Mouse (Mus musculus): ENCODE data around the gene Taar9.
"Not testable (repeated sequence)": the region's sequence is repeated elsewhere in the genome, so short reads cannot be mapped to it uniquely, and the experiment has no call there.

Gene Taar9

DNA sequence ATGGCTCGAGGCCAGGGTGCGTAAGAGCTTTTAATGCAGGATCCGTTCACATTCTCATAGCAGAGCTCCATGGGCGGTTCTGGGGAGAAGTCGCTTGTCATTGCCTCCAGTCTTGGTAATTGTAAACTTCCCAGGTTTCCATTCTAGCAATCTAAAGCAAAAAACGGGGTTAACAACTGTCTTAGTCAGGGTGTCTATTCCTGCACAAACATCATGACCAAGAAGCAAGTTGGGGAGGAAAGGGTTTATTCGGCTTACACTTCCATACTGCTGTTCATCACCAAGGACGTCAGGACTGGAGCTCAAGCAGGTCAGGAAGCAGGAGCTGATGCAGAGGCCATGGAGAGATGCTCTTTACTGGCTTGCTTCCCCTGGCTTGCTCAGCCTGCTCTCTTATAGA, at the start of gene Taar9:
Gene Taar9 (minus strand): TSS at position 101 of the 400 bp plus-strand sequence.
- DNase-seq: not testable (repeated sequence)

DNA sequence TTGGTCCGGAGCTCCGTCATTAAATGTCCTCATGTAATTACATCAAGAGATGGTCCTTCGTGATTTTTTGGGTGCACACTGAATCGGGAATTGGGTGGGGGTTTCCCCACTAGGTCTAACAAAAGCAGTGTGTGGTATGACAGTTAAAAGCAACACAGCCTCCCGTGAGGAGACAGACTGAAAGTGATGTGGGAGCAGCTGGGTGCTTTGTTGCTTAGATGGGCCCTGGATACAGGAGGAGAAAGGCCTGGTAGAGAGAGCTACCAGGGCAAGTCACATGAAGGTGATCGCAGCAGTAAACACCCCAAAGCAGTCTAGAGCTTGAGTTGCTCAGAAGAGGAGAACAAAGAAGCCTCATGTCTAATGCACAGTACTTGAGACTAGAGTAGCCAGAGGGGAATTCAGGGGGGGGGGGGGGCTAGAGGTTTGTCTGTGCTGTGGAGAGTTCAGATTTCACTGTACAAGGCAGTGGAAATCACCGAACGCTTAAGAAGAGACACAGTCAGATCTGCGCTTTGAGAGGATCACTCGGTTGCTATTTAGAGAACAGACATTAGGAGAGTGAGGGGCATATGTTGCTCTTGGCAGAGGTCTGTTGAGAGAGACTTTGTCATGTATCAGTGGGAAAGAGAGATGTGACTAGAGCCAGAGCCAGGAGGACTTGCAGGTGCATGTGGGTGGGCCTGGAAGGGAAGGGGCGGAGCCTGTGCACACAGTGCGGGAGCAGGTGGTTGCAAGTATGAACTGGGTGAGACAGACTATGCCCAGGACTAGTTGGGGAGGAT, 49.3 kb upstream of the Taar9 start:
- no peak for DNase-seq

DNA sequence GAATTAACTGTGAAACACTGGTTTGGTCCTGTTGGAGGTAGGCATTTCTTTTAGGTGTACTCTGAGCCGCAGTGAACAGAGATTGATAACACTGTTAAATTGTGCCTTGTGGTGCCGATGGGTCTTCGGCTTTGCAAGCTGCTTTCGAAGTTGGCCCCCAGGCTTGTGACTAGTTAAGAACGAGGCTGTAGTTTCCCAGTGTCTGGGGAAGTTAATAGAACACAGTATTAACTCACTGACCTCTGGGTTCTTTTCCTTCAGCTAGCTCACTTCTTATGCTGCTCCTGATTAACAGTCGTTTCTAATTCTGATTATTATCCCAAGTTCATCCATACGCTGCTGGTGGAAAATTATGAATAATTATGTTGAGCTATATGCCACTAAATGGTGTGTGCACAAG, 40.8 kb upstream of the Taar9 start:
- no peak for DNase-seq

DNA sequence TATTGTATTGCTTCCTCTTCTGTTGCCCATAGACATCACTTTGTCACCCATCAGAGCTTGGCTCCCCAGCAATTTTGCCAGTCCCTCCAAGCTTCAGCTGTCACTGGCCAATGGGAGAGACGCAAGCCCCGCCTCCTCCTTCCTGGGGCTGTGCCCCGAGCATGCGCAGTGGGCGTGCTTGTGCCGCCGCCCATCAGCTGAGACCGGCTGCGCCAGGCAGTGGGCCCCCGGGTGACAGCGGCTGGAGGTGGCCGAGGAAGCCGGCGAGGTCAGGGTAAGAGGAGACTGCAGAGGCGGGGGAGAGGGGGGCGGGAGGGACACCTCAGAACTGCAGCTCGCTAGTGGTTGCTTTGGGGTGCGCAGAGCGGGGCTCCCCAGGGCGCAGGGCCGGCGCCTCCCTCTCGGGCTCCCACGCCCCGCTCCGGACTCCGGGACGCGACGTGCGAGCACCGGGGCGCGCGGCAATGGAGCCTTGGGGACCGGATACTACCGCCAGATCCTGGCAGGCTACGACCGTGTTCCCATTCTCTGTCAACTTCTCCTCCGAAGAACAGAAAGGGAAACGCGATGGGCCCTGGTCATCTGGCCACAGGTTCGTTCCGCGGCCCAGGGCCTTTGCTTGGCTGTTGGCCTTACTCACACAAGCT, 39.9 kb upstream of the Taar9 start, which contains the start of gene Stx7:
Gene Stx7 (plus strand): TSS at position 168 of the 647 bp plus-strand sequence.
- DNase-seq: peak; percentile 96

DNA sequence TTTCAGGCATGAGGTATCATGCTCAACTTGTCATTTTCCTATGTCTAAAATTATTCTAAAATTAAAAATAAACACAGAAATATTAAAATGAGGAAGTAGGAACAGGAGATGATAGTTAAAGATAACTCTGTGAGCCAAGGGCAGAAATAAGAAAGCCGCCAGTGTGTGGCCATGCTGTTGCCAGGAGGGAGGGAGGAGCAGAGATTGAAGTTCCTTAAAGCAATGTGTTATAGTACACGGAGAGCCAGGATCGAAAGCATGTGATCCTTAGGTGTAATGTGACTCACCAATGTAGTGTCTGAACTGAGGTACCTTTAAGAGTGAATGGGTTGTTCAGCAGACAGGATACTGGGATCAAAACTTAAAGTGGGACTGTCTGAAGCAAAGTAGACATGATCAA, 33.4 kb upstream of the Taar9 start:
- no peak for DNase-seq

DNA sequence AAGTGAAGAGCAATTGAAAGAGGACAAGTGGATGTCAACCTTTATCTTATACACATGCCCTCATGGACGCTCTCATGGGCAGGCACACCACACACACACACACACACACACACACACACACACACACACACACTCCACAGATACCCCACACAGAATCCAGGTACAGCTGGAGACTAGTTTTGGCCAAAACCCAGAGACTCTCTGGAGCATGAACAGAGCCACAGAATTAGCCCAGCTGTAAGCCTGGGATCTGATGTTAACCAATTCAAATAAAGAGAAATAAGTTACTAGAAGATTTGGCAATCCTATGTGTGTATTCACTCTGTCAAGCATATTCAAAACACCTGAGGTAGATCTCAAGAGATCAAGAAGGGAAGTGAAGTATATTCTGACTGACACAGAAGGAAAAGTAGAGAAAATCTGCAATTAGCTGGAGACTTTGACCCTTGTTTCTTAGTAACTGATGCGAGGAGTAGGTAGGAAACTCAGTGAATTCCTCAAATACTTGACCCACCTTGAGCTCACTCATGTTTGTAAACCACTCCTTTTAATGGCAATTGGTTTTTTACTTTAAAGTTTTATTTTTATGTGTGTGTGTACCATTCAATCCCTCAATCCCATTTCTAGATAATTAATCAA, 29.4 kb upstream of the Taar9 start:
- no peak for DNase-seq

DNA sequence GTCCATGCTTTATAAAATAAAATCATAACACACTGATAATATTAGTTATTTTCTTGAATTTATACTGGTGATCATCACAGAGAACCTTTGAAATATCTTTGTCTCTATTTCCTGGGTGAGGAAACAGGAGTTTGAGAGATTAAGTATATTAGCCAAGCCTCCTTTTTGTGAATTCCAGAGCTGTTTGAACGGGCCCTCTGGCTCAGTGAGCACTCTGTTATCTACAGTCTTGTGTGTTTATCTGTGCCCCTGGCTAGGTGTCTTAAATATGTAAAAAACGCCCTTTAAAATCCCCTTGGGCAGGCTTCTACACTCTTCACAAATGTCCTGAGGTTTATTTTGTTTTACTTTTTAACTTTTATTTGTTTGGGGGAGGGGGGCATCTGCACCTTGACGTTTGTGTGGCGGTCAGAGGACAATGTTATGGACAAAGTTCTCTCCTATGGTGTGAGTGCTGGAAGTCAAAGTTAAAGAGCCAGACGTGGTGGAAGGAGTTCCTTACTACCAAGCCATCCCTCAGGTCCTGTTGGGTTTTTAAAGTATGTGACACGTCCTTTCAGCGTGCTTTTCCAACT, 24.8 kb upstream of the Taar9 start:
- DNase-seq: no peak

DNA sequence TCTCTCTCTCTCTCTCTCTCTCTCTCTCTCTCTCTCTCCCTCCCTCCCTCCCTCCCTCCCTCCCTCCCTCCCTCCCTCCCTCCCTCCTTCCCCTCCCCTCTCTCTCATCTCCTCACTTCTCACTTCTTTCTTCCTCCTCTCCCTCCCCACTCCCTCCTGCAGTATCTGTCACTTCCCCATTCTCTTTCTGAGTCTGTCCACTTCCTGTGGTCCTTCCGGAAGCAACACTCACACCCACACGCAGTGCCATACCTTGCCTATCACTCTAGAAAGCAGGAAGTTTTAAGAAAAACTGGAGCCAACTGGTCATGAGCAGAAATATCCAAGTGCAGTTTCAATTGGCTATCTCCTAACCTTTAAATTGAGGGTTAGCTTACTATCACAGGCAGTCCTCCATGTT, 23.8 kb upstream of the Taar9 start:
- no peak for DNase-seq

DNA sequence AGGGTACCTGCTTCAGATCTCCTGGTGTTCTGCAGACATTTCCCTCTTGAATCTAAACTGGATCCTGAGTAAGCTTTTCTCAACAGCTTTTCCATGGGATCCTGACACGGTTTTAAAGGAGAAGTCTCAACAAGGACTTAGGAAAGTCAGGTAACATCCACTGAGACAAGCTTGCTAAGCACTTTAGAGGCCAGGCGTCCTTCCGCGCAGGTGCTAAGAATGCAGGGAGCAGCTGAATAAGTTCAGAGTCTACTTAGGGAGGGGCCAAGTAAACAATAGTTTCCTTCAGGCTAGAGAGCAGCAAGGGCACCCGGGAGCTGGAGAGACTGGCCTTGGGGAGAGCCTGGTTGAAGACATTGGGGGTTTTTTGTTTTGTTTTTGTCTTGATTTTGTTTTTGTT, 22.9 kb upstream of the Taar9 start:
- peak; percentile 44 for DNase-seq

DNA sequence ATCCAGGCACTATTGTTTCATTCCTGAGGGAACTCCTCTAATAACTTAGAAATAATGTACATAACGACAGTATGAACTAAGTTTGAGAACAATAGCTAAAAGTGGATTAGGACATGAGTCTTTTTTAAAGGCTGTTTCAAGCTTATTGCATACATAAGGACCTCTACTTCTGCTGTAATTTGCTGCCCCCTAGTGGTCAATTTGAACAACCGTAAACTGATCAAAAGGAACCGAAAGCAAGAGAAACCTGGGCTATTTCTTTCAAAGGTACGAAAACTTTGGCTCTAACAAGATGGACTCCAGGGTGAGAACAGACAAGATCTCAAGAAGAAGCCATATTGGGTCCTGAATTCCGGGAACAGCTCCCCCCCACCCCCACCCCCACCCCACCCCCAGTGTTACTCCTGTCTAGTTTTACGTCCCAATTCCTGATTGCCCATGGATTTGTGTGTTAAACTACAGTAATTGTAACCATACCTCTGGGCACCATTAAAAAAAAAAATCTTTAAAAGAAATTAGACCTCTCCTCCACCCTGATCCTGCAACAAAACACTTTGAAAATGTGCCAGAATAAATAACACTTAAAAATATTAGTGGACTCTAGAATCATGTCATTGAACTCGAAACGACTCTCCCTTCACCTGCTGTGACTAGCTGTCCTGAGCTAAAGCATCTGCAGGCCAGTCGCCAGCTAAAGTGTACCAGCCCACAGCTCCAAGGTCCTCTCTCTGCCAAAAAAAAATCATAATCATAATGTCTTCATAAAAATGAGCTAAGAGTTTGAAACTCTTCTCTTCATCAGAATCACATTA, 22.3 kb upstream of the Taar9 start:
- peak; percentile 79 for DNase-seq

DNA sequence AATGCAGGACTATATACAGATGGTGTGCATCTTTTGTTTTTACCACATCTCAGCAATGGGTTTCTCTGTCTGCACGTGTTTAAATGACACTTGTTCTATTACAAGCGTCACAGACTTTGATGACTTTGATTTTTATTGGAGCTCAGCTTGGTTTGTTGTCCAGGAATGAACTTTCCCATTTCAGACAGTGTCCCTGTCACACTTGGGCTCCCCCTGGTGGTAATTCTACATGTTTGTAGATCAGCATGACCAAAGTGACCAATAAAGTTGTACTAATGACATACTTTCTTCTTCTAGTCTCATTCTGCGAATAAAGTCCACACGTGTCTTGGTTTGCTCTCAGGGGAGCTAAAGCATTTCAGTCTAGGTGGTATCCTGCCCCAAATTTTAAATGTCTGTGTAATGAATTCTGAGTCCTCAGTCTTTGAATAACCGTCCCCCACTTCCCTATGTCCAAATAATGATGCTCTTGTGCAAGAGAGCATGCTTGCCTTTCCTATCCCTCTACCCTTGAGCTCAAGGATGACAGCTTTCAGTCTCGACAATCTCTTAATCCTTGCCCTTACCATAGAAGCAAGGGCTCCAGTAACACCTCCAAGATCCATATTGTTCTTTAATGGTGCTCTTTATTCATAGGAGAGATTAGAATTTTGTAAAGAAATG, 1.9 kb upstream of the Taar9 start:
- peak; percentile 71 for DNase-seq

DNA sequence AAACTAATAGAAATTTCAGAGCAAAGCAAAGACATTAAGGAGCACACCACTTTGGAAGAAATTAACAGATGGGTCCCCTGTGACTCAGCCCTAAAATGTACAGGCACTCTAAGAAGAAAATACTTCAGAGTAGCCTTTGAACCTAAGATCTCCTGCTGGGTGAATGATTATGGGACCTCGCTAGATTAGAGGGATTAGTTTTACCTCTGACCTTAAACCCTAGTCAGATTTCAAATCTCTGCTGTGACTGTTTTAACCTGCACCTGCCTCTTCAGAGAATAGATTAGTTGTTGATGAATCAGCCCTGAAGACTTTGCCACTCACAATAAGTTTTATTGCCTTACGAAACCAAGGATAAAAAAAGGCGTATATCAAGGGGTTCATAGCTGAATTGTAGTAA, 1.1 kb downstream of the Taar9 start:
- DNase-seq: no peak

DNA sequence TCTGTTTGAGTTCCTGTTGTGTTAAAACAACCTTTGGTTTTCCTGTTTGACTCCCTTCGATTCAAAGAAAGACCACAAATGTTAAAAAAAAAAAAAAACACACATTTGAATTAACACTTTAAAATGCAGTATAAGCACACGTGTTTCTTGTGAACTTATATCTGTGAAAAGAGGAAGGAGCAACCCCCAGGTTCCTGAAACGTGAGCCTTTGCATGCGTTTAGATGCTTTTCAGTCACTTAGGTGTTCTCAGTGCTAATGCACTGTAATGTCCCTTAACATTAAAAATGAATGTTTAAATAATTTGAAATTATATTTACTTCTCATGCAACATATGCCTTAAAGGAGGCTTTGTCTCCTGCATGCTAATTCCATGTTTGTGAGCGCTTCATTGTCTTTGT, 1.6 kb downstream of the Taar9 start:
- no peak for DNase-seq

DNA sequence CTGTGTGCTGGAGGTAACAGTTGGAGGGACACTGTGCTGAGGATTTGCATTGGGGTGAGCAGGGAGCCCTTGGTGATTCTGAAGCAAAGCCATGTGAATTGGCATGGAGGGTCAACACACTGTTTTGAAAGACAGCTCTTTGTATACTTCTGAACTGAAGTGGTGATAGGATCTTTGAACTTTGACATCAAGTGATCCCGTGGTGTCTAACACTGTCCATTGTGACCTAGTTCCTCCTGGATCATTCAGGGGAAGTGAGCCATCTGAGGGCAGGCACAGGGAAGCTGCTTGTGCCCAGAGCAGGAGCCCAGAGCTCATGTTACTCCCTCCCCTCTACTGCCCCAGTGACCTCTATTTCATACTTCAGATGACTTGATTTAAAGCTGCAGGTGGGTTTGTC, 6.0 kb downstream of the Taar9 start:
- DNase-seq: not testable (repeated sequence)

DNA sequence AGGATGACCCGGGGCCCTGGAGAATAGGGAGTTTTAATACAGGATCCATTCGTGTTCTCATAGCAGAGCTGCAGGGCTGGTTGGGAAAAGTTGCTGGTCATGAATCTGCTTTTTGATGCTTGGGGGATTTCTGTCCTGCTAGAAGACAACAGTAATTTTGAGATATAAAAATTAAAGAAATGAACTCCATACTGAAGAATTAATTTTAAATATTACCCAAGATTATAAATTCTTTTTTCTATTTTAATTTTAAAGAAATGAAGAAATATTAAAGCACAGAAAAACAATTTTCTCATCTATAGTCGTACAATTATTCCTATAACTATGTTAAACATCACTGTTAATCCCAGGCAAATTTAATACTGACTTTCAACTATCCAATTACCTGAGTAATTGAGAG, 7.5 kb downstream of the Taar9 start, which contains the start of gene Taar8c:
Gene Taar8c (minus strand): TSS at position 101 of the 400 bp plus-strand sequence.
- not testable (repeated sequence) for DNase-seq

DNA sequence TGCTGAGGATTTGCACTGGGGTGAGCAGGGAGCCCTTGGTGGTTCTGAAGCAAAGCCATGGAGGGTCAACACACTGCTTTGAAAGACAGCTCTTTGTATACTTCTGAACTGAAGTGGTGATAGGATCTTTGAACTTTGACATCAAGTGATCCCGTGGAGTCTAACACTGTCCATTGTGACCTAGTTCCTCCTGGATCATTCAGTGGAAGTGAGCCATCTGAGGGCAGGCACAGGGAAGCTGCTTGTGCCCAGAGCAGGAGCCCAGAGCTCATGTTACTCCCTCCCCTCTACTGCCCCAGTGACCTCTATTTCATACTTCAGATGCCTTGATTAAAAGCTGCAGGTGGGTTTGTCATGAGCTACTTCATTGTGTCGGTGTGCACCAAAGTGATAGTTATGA, 12.3 kb downstream of the Taar9 start:
- DNase-seq: not testable (repeated sequence)

DNA sequence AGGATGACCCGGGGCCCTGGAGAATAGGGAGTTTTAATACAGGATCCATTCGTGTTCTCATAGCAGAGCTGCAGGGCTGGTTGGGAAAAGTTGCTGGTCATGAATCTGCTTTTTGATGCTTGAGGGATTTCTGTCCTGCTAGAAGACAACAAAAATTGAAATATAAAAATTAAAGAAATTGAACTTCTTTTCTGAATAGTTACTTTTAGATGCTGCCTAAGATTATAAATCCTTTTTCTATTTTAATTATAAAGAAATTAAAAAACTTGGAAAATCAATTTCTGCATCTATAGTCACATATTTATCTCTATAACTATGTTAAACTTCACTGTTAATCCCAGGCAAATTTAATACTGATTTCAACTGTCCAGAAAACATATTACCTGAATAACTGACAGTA, 17.1 kb downstream of the Taar9 start, which contains the start of gene Taar8b:
Gene Taar8b (minus strand): TSS at position 101 of the 400 bp plus-strand sequence.
- no peak for DNase-seq

DNA sequence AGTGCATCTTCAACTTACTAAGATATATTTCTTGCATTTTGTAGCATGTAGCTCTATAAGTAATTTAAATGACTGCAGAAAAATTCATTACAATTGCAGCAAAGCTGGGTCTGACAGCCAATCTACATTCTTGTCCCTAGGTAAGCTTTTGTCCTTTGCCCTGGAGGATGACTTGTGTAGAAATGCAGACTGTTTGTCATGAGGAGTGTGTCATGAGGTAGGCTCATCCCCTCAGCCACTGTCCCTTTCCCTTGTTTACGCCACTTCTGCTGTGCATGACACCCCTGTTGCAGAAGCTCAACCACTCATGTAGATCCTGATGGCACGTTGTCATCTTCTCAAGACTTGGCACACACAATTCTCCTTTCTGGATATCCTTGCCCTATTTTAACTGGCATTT, 22.2 kb downstream of the Taar9 start:
- DNase-seq: no peak

DNA sequence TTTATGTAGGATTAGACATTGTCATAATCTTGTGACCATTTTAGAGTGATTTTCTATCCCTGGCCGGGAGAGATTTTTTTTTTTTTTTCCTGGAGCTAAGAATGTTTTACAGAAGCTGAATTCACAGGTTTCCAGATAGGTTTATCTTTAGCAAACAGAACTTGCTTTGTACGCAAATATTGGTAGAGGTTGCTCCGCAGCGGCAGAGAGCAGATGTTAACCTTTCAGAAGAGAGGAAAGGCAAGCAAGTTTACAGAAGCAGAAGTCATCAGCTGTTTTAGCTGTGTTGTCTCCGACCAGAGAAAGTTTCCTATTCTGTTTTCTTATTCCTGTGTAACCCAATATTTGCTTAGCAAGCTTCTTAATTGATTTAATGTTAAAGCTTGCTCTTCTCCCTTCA, 22.8 kb downstream of the Taar9 start:
- no peak for DNase-seq

DNA sequence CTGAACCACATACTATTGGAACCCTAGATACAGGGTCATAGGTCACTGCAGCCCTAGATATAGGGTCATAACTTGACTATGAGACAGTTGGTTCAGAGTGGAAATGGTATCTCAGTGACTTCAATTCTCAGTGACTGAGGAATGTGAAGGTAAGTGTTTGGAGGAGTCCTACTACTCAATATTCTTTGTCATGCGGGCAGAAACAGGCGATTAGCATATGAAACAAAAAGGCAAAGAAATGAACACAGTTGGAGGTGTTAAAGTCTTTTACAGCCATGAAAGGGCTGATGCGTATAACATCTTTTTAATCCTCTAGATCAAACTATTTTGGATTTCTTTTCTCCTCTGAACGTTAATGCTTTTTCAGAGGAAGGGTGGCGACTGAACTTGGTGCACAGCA, 23.4 kb downstream of the Taar9 start:
- DNase-seq: no peak

DNA sequence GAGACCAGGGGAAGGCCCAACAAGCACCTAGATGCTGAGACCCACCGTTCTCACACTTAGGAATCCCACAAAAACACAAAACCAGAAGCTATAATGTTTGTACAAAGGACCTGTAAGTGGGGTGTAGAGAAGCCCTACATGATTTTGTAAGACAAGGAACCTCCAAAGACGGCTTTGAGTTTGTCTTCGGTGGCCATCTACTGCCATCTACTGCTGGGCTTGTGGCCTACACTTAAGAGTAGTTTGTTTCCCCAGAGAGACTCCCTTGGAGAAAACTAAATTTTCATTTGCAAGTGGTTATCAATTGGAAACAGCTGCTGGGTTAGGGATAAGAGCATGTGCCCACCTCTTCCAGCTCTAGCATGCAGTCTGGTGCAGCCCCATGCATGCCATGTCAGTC, 29.2 kb downstream of the Taar9 start:
- peak; percentile 50 for DNase-seq

DNA sequence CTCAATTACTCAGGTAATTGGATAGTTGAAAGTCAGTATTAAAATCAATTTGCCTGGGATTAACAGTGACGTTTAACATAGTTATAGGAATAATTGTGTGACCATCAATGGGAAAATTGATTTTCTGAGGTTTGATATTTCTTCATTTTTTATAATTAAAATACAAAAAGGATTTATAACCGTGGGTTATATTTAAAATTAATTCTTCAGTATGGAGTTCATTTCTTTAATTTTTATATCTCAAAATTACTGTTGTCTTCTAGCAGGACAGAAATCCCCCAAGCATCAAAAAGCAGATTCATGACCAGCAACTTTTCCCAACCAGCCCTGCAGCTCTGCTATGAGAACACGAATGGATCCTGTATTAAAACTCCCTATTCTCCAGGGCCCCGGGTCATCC, 33.1 kb downstream of the Taar9 start, which contains the start of gene Taar8a:
Gene Taar8a (plus strand): TSS at position 301 of the 400 bp plus-strand sequence.
- not testable (repeated sequence) for DNase-seq
